Mouse (Mus musculus) retina, embryonic 14.5 days (tissue): ENCODE measurements around the gene Cul7.

ENCODE experiments used
- DNase-seq: peaks from one replicate; pipeline ENCODE4 v3.0.0-alpha.2; 2015; ENCODE audit warnings: low spot score

Gene Cul7

GRCm38 (mm10) chr17:46673850-46674529 lies 23.9 kb downstream of the Cul7 start, which contains the start of gene Rrp36:
Gene Rrp36 (minus strand): TSS chr17:46674352.
- peak; percentile 92 for DNase-seq

DNA sequence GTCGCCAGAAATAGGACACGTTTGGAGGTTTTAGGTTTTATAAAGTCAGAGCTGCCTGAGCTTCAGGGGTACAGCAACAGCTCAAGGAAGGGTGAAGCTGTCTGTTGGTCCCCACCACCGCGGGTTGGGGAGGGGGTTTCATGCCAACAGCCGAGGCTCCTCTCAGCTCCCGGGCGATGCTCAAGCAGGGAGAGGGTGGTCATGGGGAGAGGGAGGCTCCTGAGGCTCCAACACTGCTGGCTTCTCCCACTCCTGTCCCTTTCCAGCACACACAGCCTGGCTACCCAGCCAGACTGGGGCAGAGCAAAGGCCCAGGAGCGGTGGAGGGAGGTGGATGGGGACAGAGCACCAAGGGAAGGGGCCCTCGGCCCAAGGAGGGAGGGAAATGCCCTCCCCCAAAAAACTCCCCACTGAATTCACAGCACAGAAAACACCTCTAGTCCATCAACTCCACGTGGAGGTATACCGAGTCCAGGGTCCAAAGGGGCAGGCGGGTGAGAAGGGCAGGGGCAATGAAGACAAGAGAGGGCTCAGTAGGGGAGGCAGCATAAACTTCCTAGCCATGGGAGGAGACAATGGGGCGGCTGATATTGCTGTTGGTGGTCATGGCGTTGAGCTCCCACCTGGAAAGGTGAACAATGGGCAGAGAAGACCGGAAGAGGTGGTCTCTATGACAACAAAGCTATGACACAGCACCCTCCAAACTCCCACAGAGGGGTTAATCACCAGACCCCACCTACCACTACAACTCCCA lies 24.6 kb downstream of the Cul7 start:
- DNase-seq: no peak

DNA sequence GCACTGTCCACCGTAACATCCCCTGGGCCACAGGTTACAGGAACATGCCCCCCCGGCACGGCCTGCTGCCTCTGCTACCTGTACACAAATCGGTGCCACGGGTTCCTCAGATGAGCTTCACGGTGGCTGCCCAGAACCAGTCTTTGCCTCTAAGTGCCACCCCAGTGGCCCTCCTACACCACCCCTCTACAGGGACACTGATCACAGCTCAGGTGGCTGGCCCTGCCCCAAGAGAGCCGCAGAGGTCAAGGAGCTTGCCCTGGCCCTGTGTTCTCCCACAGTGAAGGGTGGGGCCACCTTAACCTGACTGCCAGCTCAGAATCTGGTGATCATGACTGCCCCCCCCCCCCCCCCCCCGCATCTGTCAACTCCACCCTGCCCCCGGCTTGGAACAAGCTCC lies 28.3 kb downstream of the Cul7 start, which contains the start of gene Mea1:
TSS of gene Mea1 (plus strand) at position 378 of the 400 bp plus-strand sequence.
- no peak for DNase-seq

GRCm38 (mm10) chr17:46678911-46679310 lies 28.8 kb downstream of the Cul7 start:
- no peak for DNase-seq

DNA sequence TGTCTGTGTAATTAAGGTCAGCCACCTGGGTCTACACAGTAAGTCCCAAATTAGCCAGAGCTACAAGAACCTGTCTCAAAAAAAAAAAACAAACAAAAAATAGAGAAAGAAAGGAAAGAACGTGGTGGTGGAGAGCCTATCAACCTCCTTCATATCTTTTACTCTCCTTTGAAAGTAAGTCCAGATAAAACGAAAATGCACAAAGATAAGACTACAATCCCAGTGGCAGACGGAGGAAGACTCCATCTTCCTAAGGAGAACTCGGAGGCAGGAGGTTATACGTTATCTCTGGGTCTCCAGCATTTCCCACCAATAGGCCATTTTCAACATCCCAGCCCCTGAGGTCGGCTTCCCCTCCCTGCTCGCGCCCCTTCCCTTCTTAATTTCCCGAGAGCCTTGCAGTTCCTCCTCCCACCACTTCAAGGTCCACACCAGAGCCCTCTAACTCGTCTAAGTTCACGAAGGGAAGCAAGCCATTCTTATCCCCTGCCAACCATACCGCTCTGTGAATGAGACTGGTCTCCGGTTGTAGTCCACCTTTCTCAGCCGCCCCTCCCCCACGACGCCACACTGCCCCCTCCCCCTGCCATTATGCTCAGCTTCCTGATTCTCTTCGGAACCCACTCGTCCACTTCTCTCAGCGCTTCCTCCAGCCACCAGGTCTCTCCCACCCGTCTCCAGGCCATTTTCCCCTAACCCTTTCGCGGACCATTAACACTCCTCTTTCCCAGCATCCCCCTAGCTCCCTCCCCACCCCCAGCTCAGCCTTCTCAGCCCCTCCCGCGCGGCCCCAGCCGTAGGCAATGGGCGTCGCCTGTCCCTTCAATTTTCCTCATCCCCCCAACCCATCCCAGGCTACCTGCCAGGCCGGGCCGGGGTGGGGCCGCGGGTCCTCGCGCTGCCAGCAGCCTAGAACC lies 30.0 kb downstream of the Cul7 start:
- peak; percentile 65 for DNase-seq

GRCm38 (mm10) chr17:46680760-46681373 lies 30.7 kb downstream of the Cul7 start, which contains the start of gene Klhdc3:
Gene Klhdc3 (minus strand): TSS chr17:46680914.
- DNase-seq: peak; percentile 98

DNA sequence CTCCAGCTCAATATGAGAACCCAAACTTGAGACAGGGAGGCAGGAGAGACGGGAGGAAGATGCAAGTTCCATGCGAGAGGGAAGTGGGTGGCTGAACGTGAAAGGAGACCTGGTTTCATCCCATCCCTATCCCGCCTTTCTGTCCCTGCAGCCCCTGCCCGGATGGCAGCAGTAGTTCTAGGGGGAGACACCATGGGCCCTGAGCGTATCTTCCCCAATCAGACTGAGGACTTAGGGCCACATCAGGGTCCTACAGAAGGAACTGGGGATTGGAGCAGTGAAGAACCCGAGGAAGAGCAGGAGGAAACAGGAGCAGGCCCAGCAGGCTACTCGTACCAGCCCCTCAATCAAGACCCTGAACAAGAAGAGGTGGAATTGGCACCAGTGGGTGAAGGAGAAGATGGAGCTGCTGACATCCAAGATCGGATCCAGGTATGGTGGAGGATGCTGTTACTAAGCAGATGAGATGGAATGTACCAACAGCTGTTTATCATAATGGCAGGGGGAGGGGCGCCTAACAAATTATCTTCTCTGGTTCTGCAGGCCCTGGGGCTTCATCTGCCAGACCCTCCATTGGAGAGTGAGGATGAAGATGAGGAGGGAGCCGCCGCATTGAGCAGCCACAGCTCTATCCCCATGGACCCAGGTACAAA lies 31.5 kb downstream of the Cul7 start:
- no peak for DNase-seq

- DNase-seq: no peak
Measured at GRCm38 (mm10) chr17:46682654-46683389, 32.7 kb downstream of the Cul7 start.

GRCm38 (mm10) chr17:46685913-46686312 lies 35.8 kb downstream of the Cul7 start:
- no peak for DNase-seq

- no peak for DNase-seq
Measured at GRCm38 (mm10) chr17:46690665-46691064, 40.5 kb downstream of the Cul7 start.

GRCm38 (mm10) chr17:46691390-46691789 lies 41.3 kb downstream of the Cul7 start:
- no peak for DNase-seq

DNA sequence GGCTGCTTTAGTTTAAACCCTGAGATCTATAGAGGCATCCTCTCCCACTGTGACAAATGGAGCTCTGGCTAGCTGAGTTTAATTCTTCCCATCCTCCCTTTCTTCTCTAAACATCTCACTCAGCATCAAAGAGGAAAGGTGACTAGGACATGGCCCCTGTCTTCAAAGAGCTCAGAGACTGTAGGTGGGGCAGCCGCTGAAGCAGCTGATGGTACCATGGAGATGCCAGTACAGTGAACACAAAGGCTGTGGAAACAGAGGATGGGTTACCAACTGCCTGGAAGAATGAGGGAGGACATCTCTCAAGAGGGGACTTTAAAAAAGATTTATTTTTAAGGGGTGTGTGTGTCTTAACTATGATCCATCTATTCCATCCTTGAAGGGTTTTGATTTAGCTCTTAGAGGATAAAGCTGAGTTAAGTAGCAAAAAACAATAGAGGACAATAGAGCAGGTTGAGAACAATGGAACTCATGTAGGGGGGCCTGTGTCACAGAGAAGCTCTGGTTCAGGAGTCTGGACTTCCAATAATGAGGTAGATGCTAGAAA lies 44.5 kb downstream of the Cul7 start:
- no peak for DNase-seq

GRCm38 (mm10) chr17:46698515-46698914 lies 48.4 kb downstream of the Cul7 start:
- DNase-seq: no peak

DNA sequence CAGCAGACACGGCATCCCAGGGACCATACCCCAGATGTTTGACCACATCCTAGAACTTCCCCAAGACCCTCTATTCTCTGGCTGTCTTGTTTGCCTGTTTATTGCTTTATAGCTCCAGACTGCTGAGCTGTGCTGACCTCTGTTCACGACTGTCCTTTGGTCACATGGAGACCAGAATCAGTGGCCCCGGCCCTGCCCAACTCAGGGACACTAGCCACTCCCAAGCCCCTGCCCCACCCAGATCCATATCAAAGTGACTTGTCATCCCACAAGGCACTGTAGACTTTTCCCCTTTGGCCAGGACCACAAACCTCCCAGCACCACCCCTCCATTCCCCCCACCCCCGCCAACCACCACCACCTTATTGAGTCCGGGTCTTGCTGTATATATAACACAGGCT lies 49.1 kb downstream of the Cul7 start:
- DNase-seq: no peak

- DNase-seq: no peak
Measured at GRCm38 (mm10) chr17:46699912-46700311, 49.8 kb downstream of the Cul7 start.

DNA sequence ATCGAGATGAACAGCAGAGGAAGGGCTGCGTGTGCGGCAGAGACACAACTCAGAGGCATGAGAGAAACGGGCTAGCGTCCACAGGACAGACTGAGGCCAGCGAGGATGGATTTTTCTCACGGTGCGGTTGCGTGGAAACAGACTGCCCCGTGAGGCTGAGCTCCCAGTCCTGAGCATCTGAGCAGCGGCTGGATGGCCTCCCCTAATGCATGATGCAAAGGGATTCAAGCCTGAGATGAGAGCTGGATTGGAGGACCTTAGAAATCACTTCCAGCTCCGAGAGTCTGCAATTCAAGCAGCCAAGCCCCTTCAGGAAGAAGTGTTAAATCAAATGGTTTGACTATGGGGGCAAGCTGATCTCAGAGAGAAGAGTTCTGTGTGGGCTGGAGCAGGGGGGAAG lies 51.4 kb downstream of the Cul7 start:
- no peak for DNase-seq

GRCm38 (mm10) chr17:46702100-46702499 lies 52.0 kb downstream of the Cul7 start:
- no peak for DNase-seq

DNA sequence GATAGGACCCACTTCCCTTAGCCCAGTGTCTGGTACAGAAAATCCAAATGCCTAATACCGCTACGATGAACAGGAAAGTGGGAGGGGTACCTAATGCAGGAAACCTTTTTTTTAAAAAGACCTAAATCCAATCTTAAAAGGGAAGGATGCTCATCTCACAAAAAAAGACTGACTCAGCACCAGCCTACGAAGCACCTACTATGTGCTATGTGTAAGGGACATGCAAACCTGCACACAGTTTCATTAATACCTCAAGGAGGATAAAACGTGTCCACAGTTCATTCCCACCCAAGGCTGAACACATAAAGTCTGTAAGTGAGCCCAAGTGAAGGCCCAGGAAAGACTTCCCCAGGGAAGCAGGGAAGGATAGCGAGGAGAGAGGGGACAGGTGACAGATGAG lies 52.4 kb downstream of the Cul7 start:
- DNase-seq: no peak

- DNase-seq: no peak
Measured at GRCm38 (mm10) chr17:46703971-46704886, 54.1 kb downstream of the Cul7 start.
